Mouse (Mus musculus) CH12.LX (cell line): ENCODE measurements around the gene Trim10.
A peak's percentile ranks its signal among the peaks of the same experiment; 100 is the strongest.

Experiments used
- CTCF ChIP-seq, 2 experiments: IDR thresholded peaks in 1 of 2; conservative IDR thresholded peaks in 1 of 2; 2 replicates each; pipeline ENCODE4 v1.5.1; 2011 to 2012; ENCODE audit warnings: low read depth in 2 of 2, low read length in 2 of 2, improper control_type of control experiment in 1 of 2, inconsistent platforms in 1 of 2, mild to moderate bottlenecking in 1 of 2, moderate library complexity in 1 of 2
- E2F4 ChIP-seq: IDR thresholded peaks from 2 replicates; pipeline ENCODE4 v1.6.1; 2011; ENCODE audit warnings: low read depth, low read length, improper control_type of control experiment; ENCODE audit not compliant: insufficient replicate concordance
- EP300 ChIP-seq: IDR thresholded peaks from 2 replicates; pipeline ENCODE4 v1.6.1; 2011; ENCODE audit warnings: low read length, improper control_type of control experiment
- ETS1 ChIP-seq: conservative IDR thresholded peaks from 2 replicates; pipeline ENCODE4 v1.6.1; 2012; ENCODE audit warnings: low read depth, mild to moderate bottlenecking, inconsistent platforms, low read length, improper control_type of control experiment, moderate library complexity
- GABPA ChIP-seq: IDR thresholded peaks from 2 replicates; pipeline ENCODE4 v1.6.1; 2012; ENCODE audit warnings: low read depth, low read length, improper control_type of control experiment, inconsistent platforms; ENCODE audit not compliant: insufficient replicate concordance
- MAFK ChIP-seq: IDR thresholded peaks from 2 replicates; pipeline ENCODE4 v1.6.1; 2011; ENCODE audit warnings: low read length, improper control_type of control experiment; ENCODE audit not compliant: insufficient replicate concordance
- MAX ChIP-seq: IDR thresholded peaks from 2 replicates; pipeline ENCODE4 v1.6.1; 2011; ENCODE audit warnings: low read length, improper control_type of control experiment
- MEF2A ChIP-seq: IDR thresholded peaks from 2 replicates; pipeline ENCODE4 v1.6.1; 2014; ENCODE audit warnings: low read depth, mild to moderate bottlenecking, inconsistent platforms, low read length, improper control_type of control experiment, borderline replicate concordance
- POLR2A ChIP-seq: IDR thresholded peaks from 2 replicates; pipeline ENCODE4 v1.6.1; 2011; ENCODE audit warnings: low read depth, mild to moderate bottlenecking, improper control_type of control experiment, low read length
- SMC3 ChIP-seq: IDR thresholded peaks from 2 replicates; pipeline ENCODE4 v1.6.1; 2011; ENCODE audit warnings: low read depth, low read length, improper control_type of control experiment
- ZNF384 ChIP-seq: IDR thresholded peaks from 2 replicates; pipeline ENCODE4 v1.6.1; 2012; ENCODE audit warnings: low read depth, low read length, improper control_type of control experiment, inconsistent platforms

DNA sequence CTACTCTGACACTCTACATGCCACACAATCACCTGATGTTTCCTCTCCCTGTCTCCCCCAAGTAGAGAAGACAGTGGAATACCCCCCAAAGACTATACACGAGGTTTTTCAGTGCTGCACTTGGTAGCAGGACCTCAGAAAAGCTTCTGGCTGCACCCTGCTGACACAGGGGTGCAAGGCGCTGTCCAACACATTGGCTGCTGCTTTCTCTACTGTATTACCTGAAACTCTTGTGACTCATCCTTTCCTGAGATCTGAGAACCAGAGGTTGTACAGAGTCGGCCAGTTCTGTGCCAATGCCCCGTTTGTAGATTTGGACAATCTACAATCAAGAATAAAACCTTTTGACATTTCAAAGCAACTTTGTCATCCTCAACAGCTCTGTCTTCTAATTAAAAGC lies 40.4 kb downstream of the Trim10 start:
- TF ChIP-seq CTCF (conservative IDR thresholded peaks at IDR 0.05 in 1 of 2, IDR thresholded peaks at IDR 0.05 in 1 of 2; ENCODE audit: low read depth in 2 of 2, low read length in 2 of 2) (no peak), MEF2A (no peak), POLR2A (no peak), MAX (no peak), ETS1 (no peak), SMC3 (no peak), GABPA (no peak), EP300 (peak; percentile 63; the same call in 1 of the 2 replicates), ZNF384 (no peak), MAFK (no peak), E2F4 (no peak)
